Comparison of ENCODE assay signal across 8 mouse cellular contexts in genomic region chr4:137698076-137698985, GRCm38 (mm10). TPM values are rescaled to one million over a fixed set of nuclear protein-coding genes. Genes with fewer than 3 reads are reported as not detected.
A peak's percentile ranks its signal among the peaks of the same experiment; 100 is the strongest.
DNase-seq lines count a peak whose midpoint lies in the region; ATAC-seq and TF ChIP-seq lines count a peak whose summit lies in the region.

No protein-coding gene starts in this region.

- H3K27ac ChIP-seq in forebrain, postnatal 0 days (ENCODE audit: low read depth, low read length) = 0 out of 2 replicates have a peak overlapping the region, but pooled peaks have one; percentile 15
- H3K27ac ChIP-seq in forebrain, embryonic 16.5 days (ENCODE audit: low read length) = no peak overlapping the region
- H3K27ac ChIP-seq in intestine, embryonic 15.5 days = peak overlapping the region; percentile 60
- no peak overlapping the region for H3K27ac ChIP-seq in liver, embryonic 15.5 days (replicated peaks)

- DNase-seq in forebrain, postnatal 0 days = no peak
- DNase-seq in adrenal gland, postnatal 25 days = peak; percentile 47
- no peak for DNase-seq in layer of hippocampus, adult 18-20 months (ENCODE audit: low spot score in 2 of 2)
- no peak for DNase-seq in thymus, postnatal 25 days

- no peaks in the 10 kb centered on the region for H3K27me3 ChIP-seq in forebrain, postnatal 0 days (ENCODE audit: insufficient read depth, low read length)
- H3K27me3 ChIP-seq in forebrain, embryonic 16.5 days (replicated peaks; ENCODE audit: control insufficient read depth, insufficient read depth, low read length) = no peaks in the 10 kb centered on the region
- no peaks in the 10 kb centered on the region for H3K27me3 ChIP-seq in intestine, embryonic 15.5 days (replicated peaks)
- H3K27me3 ChIP-seq in liver, embryonic 15.5 days = no peaks in the 10 kb centered on the region

- H3K4me2 ChIP-seq in forebrain, postnatal 0 days (ENCODE audit: low read depth) = no peak overlapping the region
- H3K4me2 ChIP-seq in forebrain, embryonic 16.5 days (ENCODE audit: low read length) = no peak overlapping the region
- no peak overlapping the region for H3K4me2 ChIP-seq in intestine, embryonic 15.5 days (replicated peaks)
- no peak overlapping the region for H3K4me2 ChIP-seq in liver, embryonic 15.5 days

- H3K36me3 ChIP-seq in forebrain, postnatal 0 days (ENCODE audit: insufficient read depth) = peaks cover 2% of the 10 kb centered on the region; the same call in 1 of the 2 replicates
- no peaks in the 10 kb centered on the region for H3K36me3 ChIP-seq in forebrain, embryonic 16.5 days (ENCODE audit: control insufficient read depth, insufficient read depth)
- H3K36me3 ChIP-seq in intestine, embryonic 15.5 days = no peaks in the 10 kb centered on the region
- no peaks in the 10 kb centered on the region for H3K36me3 ChIP-seq in liver, embryonic 15.5 days (replicated peaks)

- H3K9me3 ChIP-seq in forebrain, postnatal 0 days (ENCODE audit: low read length) = no peaks in the 10 kb centered on the region
- no peaks in the 10 kb centered on the region for H3K9me3 ChIP-seq in forebrain, embryonic 16.5 days (ENCODE audit: control insufficient read depth, low read length)
- no peaks in the 10 kb centered on the region for H3K9me3 ChIP-seq in intestine, embryonic 15.5 days
- no peaks in the 10 kb centered on the region for H3K9me3 ChIP-seq in liver, embryonic 15.5 days (replicated peaks)

- no peak for TF ChIP-seq CTCF in forebrain, postnatal 0 days (IDR thresholded peaks at IDR 0.05; ENCODE audit: low read depth)

- no peak overlapping the region for H3K4me3 ChIP-seq in forebrain, postnatal 0 days (ENCODE audit: low read depth, low read length)
- no peak overlapping the region for H3K4me3 ChIP-seq in forebrain, embryonic 16.5 days (replicated peaks; ENCODE audit: low read length)
- no peak overlapping the region for H3K4me3 ChIP-seq in intestine, embryonic 15.5 days (replicated peaks)
- no peak overlapping the region for H3K4me3 ChIP-seq in liver, embryonic 15.5 days (replicated peaks)

- peak; percentile 23; the same call in 1 of the 2 replicates for ATAC-seq in forebrain, postnatal 0 days
- ATAC-seq in forebrain, embryonic 16.5 days = no peak
- ATAC-seq in intestine, embryonic 15.5 days = peak; percentile 68
- ATAC-seq in liver, embryonic 15.5 days (ENCODE audit: insufficient read depth) = peak; percentile 57
- no peak for ATAC-seq in erythroblast, adult 5-6 weeks (replicated peaks; ENCODE audit: low FRiP score, poor library complexity, severe bottlenecking)

- no peak overlapping the region for H3K9ac ChIP-seq in forebrain, postnatal 0 days
- H3K9ac ChIP-seq in forebrain, embryonic 16.5 days (replicated peaks; ENCODE audit: low read depth, low read length) = no peak overlapping the region
- H3K9ac ChIP-seq in intestine, embryonic 15.5 days = no peak overlapping the region
- no peak overlapping the region for H3K9ac ChIP-seq in liver, embryonic 15.5 days

- WGBS in forebrain, postnatal 0 days = 68% methylated on average over 7 of the region's 7 CpGs
- WGBS in forebrain, embryonic 16.5 days = 72% methylated on average over 7 of the region's 7 CpGs
- WGBS in intestine, embryonic 15.5 days = 61% methylated on average over 7 of the region's 7 CpGs
- 64% methylated on average over 7 of the region's 7 CpGs for WGBS in liver, embryonic 15.5 days (ENCODE audit: insufficient replicate concordance)

- H3K4me1 ChIP-seq in forebrain, postnatal 0 days (ENCODE audit: insufficient read depth) = no peaks in the 10 kb centered on the region
- peaks cover 22% of the 10 kb centered on the region for H3K4me1 ChIP-seq in forebrain, embryonic 16.5 days (replicated peaks; ENCODE audit: control insufficient read depth, insufficient read depth, low read length)
- H3K4me1 ChIP-seq in intestine, embryonic 15.5 days (replicated peaks) = peaks cover 41% of the 10 kb centered on the region
- H3K4me1 ChIP-seq in liver, embryonic 15.5 days (replicated peaks) = peaks cover 13% of the 10 kb centered on the region; the same call in 1 of the 2 replicates

RNA-seq across cellular contexts. Expression of gene Rap1gap, which starts 33.8 kb away (rescaled TPM):
- 113 and 128 TPM in 2 replicates for total RNA-seq in forebrain, postnatal 0 days (2014; rRNA removed)
- 63.9 and 74.3 TPM in 2 replicates for polyA plus RNA-seq in forebrain, postnatal 0 days (2015; fragmentation: Nextera tagmentation; extraction: Ambion mirVana)
- polyA plus RNA-seq in forebrain, embryonic 16.5 days (2015; fragmentation: Nextera tagmentation; extraction: Ambion mirVana) = 35.4 and 51.6 TPM in 2 replicates
- total RNA-seq in adrenal gland, postnatal 25 days (2021) = 97.3 and 130 TPM in 2 replicates
- 22.7 and 47.2 TPM in 2 replicates for polyA plus RNA-seq in intestine, embryonic 15.5 days (2015; fragmentation: Nextera tagmentation; extraction: Ambion mirVana)
- 2.0 and 3.8 TPM in 2 replicates for polyA plus RNA-seq in liver, embryonic 15.5 days (2015; fragmentation: Nextera tagmentation; extraction: Ambion mirVana)
- total RNA-seq in layer of hippocampus, adult 18-20 months (2021) = 100 to 1,000 TPM; 259 to 271 TPM
- not detected in 2 replicates for total RNA-seq in erythroblast, adult 5-6 weeks (2015; ENCODE audit: low replicate concordance)
- not detected in 2 replicates for total RNA-seq in erythroblast, adult 5-6 weeks (2017; ENCODE audit: low replicate concordance)

Comparison
In these comparisons a context has a peak if more than half of its experiments do, and no peak if none do; other contexts are left out.
1. ATAC-seq: peak in forebrain, postnatal 0 days (single experiment), intestine, embryonic 15.5 days (single experiment) and liver, embryonic 15.5 days (single experiment); none in forebrain, embryonic 16.5 days (single experiment) and erythroblast, adult 5-6 weeks (single experiment).
2. H3K27ac ChIP-seq: peak in forebrain, postnatal 0 days (single experiment) and intestine, embryonic 15.5 days (single experiment); none in forebrain, embryonic 16.5 days (single experiment) and liver, embryonic 15.5 days (single experiment).
3. RNA of gene Rap1gap, which starts 33.8 kb away (total RNA-seq): 259 to 271 TPM in layer of hippocampus, adult 18-20 months, 97.3 to 130 TPM in adrenal gland, postnatal 25 days and 113 to 128 TPM in forebrain, postnatal 0 days; not detected in erythroblast, adult 5-6 weeks; every median in the first group is over 10 times any median in the second.